Mouse (Mus musculus) stomach, embryonic 15.5 days (tissue): ENCODE measurements at regions not wholly inside any gene's neighbourhood (a gene's known extent, or its start where the extent isn't known, plus 50 kb on each side); places are given as distances from the start of the nearest gene placed in this dataset.

Experiments used
- ATAC-seq: fragments of 200-750 bp; cut with Nextera tagmentation; 2 replicates; pipeline ENCODE4 v1.8.0; 2017; ENCODE audit warnings: low read depth, moderate number of reproducible peaks, moderate TSS enrichment; ENCODE audit not compliant: insufficient read depth, low FRiP score
- H3K27ac ChIP-seq: fragments of 300-500 bp; sonication (generic); 2 replicates; pipeline ENCODE4 v1.5.1; 2015; ENCODE audit warnings: mild to moderate bottlenecking, inconsistent platforms
- H3K27me3 ChIP-seq: fragments of 300-500 bp; sonication (generic); replicated peaks from 2 replicates; pipeline ENCODE4 v1.6.1; 2015; ENCODE audit warnings: inconsistent platforms
- H3K36me3 ChIP-seq: fragments of 300-500 bp; sonication (generic); 2 replicates; pipeline ENCODE4 v1.6.1; 2015; ENCODE audit warnings: inconsistent platforms
- H3K4me1 ChIP-seq: fragments of 300-500 bp; sonication (generic); 2 replicates; pipeline ENCODE4 v1.6.1; 2015; ENCODE audit warnings: inconsistent platforms
- H3K4me2 ChIP-seq: fragments of 300-500 bp; sonication (generic); 2 replicates; pipeline ENCODE4 v1.6.1; 2015; ENCODE audit warnings: mild to moderate bottlenecking, inconsistent platforms
- H3K4me3 ChIP-seq: fragments of 300-500 bp; sonication (generic); replicated peaks from 2 replicates; pipeline ENCODE4 v1.5.1; 2015; ENCODE audit warnings: inconsistent platforms
- H3K9ac ChIP-seq: fragments of 300-500 bp; sonication (generic); 2 replicates; pipeline ENCODE4 v1.6.1; 2015; ENCODE audit warnings: inconsistent platforms
- H3K9me3 ChIP-seq: fragments of 300-500 bp; sonication (generic); 2 replicates; pipeline ENCODE4 v1.6.1; 2016; ENCODE audit warnings: inconsistent platforms
- WGBS: fragments of 180-500 bp; shearing (Covaris S2); methylation state at CpG from one replicate; pipeline ENCODE4 v1.1.7; 2015; 5-methylcytosine and 5-hydroxymethylcytosine counted together

- 82% methylated on average over 11 of the region's 11 CpGs for WGBS
- Histone ChIP-seq H3K9me3 (no peaks in the 10 kb centered on the region), H3K36me3 (no peaks in the 10 kb centered on the region), H3K4me3 (no peak overlapping the region), H3K4me2 (no peak overlapping the region), H3K27ac (no peak overlapping the region), H3K4me1 (no peaks in the 10 kb centered on the region), H3K27me3 (no peaks in the 10 kb centered on the region), H3K9ac (no peak overlapping the region)
- ATAC-seq, result no peak
Observed at GRCm38 (mm10) chr1:190639846-190640245, 271.7 kb downstream of the Rps6kc1 start.

- ATAC-seq, result no peak
- Histone ChIP-seq H3K27me3 (no peaks in the 10 kb centered on the region), H3K9ac (no peak overlapping the region), H3K4me2 (no peak overlapping the region), H3K36me3 (no peaks in the 10 kb centered on the region), H3K4me3 (no peak overlapping the region), H3K9me3 (no peaks in the 10 kb centered on the region), H3K4me1 (no peaks in the 10 kb centered on the region), H3K27ac (no peak overlapping the region)
- 72% methylated on average over 2 of the region's 2 CpGs for WGBS
Observed at GRCm38 (mm10) chr1:190634935-190635334, 276.6 kb downstream of the Rps6kc1 start.

GRCm38 (mm10) chr1:190631641-190632040 lies 279.9 kb downstream of the Rps6kc1 start:
- Histone ChIP-seq H3K36me3 (no peaks in the 10 kb centered on the region), H3K4me1 (no peaks in the 10 kb centered on the region)
- WGBS, result 58% methylated on average over 2 of the region's 2 CpGs

GRCm38 (mm10) chr1:190630193-190630592 lies 281.4 kb downstream of the Rps6kc1 start:
- H3K4me2 ChIP-seq, result no peak overlapping the region
- no peaks in the 10 kb centered on the region for H3K27me3 ChIP-seq
- no peak for ATAC-seq
- H3K4me3 ChIP-seq, result no peak overlapping the region
- H3K9me3 ChIP-seq, result no peaks in the 10 kb centered on the region
- no peaks in the 10 kb centered on the region for H3K36me3 ChIP-seq
- H3K9ac ChIP-seq, result no peak overlapping the region
- no peak overlapping the region for H3K27ac ChIP-seq
- 84% methylated on average over 5 of the region's 5 CpGs for WGBS
- no peaks in the 10 kb centered on the region for H3K4me1 ChIP-seq

More at GRCm38 (mm10) chr1:190631641-190632040, 279.9 kb downstream of the Rps6kc1 start:
- no peak overlapping the region for H3K4me2 ChIP-seq
- H3K27me3 ChIP-seq, result no peaks in the 10 kb centered on the region
- H3K9ac ChIP-seq, result no peak overlapping the region
- no peak for ATAC-seq
- no peak overlapping the region for H3K4me3 ChIP-seq
- no peaks in the 10 kb centered on the region for H3K9me3 ChIP-seq
- no peak overlapping the region for H3K27ac ChIP-seq

- ATAC-seq, result no peak
- WGBS, result 93% methylated on average over 8 of the region's 8 CpGs
Observed at GRCm38 (mm10) chr1:190623916-190624315, 287.7 kb downstream of the Rps6kc1 start.

GRCm38 (mm10) chr1:190600425-190600824 lies 311.1 kb downstream of the Rps6kc1 start:
- ATAC-seq, result no peak
- H3K36me3 ChIP-seq, result no peaks in the 10 kb centered on the region
- H3K4me1 ChIP-seq, result no peaks in the 10 kb centered on the region
- H3K27me3 ChIP-seq, result no peaks in the 10 kb centered on the region
- WGBS, result 56% methylated on average over 3 of the region's 3 CpGs
- H3K4me2 ChIP-seq, result no peak overlapping the region
- no peak overlapping the region for H3K4me3 ChIP-seq
- no peaks in the 10 kb centered on the region for H3K9me3 ChIP-seq
- H3K9ac ChIP-seq, result no peak overlapping the region
- H3K27ac ChIP-seq, result no peak overlapping the region

More at GRCm38 (mm10) chr1:190623916-190624315, 287.7 kb downstream of the Rps6kc1 start:
- Histone ChIP-seq H3K4me1 (no peaks in the 10 kb centered on the region), H3K27ac (no peak overlapping the region), H3K9me3 (no peaks in the 10 kb centered on the region), H3K36me3 (no peaks in the 10 kb centered on the region), H3K4me2 (no peak overlapping the region), H3K27me3 (no peaks in the 10 kb centered on the region), H3K9ac (no peak overlapping the region), H3K4me3 (no peak overlapping the region)

GRCm38 (mm10) chr1:190599622-190600021 lies 311.9 kb downstream of the Rps6kc1 start:
- no peak overlapping the region for H3K4me2 ChIP-seq
- H3K27me3 ChIP-seq, result no peaks in the 10 kb centered on the region
- 84% methylated on average over 11 of the region's 11 CpGs for WGBS
- no peaks in the 10 kb centered on the region for H3K4me1 ChIP-seq
- H3K27ac ChIP-seq, result no peak overlapping the region
- H3K36me3 ChIP-seq, result no peaks in the 10 kb centered on the region
- ATAC-seq, result no peak
- no peak overlapping the region for H3K4me3 ChIP-seq
- H3K9ac ChIP-seq, result no peak overlapping the region
- H3K9me3 ChIP-seq, result no peaks in the 10 kb centered on the region

GRCm38 (mm10) chr1:190596209-190596608 lies 315.4 kb downstream of the Rps6kc1 start:
- H3K36me3 ChIP-seq, result no peaks in the 10 kb centered on the region
- H3K4me1 ChIP-seq, result no peaks in the 10 kb centered on the region
- no peak overlapping the region for H3K27ac ChIP-seq
- no peaks in the 10 kb centered on the region for H3K9me3 ChIP-seq
- no peak overlapping the region for H3K9ac ChIP-seq
- no peak overlapping the region for H3K4me3 ChIP-seq
- H3K4me2 ChIP-seq, result no peak overlapping the region
- WGBS, result 72% methylated on average over 2 of the region's 2 CpGs
- H3K27me3 ChIP-seq, result no peaks in the 10 kb centered on the region
- ATAC-seq, result no peak

GRCm38 (mm10) chr1:190591621-190592020 lies 319.9 kb downstream of the Rps6kc1 start:
- ATAC-seq, result no peak
- WGBS, result 92% methylated on average over 7 of the region's 7 CpGs
- H3K36me3 ChIP-seq, result no peaks in the 10 kb centered on the region
- no peaks in the 10 kb centered on the region for H3K4me1 ChIP-seq
- H3K4me3 ChIP-seq, result no peak overlapping the region
- no peaks in the 10 kb centered on the region for H3K27me3 ChIP-seq
- no peaks in the 10 kb centered on the region for H3K9me3 ChIP-seq
- H3K9ac ChIP-seq, result no peak overlapping the region
- H3K27ac ChIP-seq, result no peak overlapping the region
- H3K4me2 ChIP-seq, result no peak overlapping the region

- H3K9ac ChIP-seq, result no peak overlapping the region
- WGBS, result 25% methylated on average over 2 of the region's 2 CpGs
- ATAC-seq, result no peak
- no peaks in the 10 kb centered on the region for H3K9me3 ChIP-seq
- no peak overlapping the region for H3K27ac ChIP-seq
- no peaks in the 10 kb centered on the region for H3K36me3 ChIP-seq
- no peaks in the 10 kb centered on the region for H3K27me3 ChIP-seq
- H3K4me3 ChIP-seq, result no peak overlapping the region
- no peaks in the 10 kb centered on the region for H3K4me1 ChIP-seq
- no peak overlapping the region for H3K4me2 ChIP-seq
Observed at GRCm38 (mm10) chr1:190589586-190589985, 322.0 kb downstream of the Rps6kc1 start.

GRCm38 (mm10) chr1:190583272-190583671 lies 328.3 kb downstream of the Rps6kc1 start:
- Histone ChIP-seq H3K4me2 (no peak overlapping the region), H3K4me3 (no peak overlapping the region), H3K9ac (no peak overlapping the region), H3K9me3 (no peaks in the 10 kb centered on the region), H3K27me3 (no peaks in the 10 kb centered on the region), H3K36me3 (no peaks in the 10 kb centered on the region), H3K4me1 (no peaks in the 10 kb centered on the region), H3K27ac (no peak overlapping the region)
- 76% methylated on average over 6 of the region's 6 CpGs for WGBS
- no peak for ATAC-seq

- WGBS, result 94% methylated on average over 1 of the region's 1 CpGs
- Histone ChIP-seq H3K27ac (no peak overlapping the region), H3K9me3 (no peaks in the 10 kb centered on the region), H3K27me3 (no peaks in the 10 kb centered on the region), H3K36me3 (no peaks in the 10 kb centered on the region), H3K4me1 (no peaks in the 10 kb centered on the region), H3K4me3 (no peak overlapping the region), H3K4me2 (no peak overlapping the region), H3K9ac (no peak overlapping the region)
- ATAC-seq, result no peak
Observed at GRCm38 (mm10) chr1:190580653-190581052, 330.9 kb downstream of the Rps6kc1 start.

GRCm38 (mm10) chr1:190570981-190571380 lies 340.6 kb downstream of the Rps6kc1 start:
- ATAC-seq, result no peak
- H3K4me1 ChIP-seq, result no peaks in the 10 kb centered on the region
- no peak overlapping the region for H3K4me2 ChIP-seq
- H3K4me3 ChIP-seq, result no peak overlapping the region
- 35% methylated on average over 4 of the region's 4 CpGs for WGBS
- no peaks in the 10 kb centered on the region for H3K9me3 ChIP-seq
- no peak overlapping the region for H3K27ac ChIP-seq
- H3K9ac ChIP-seq, result no peak overlapping the region
- no peaks in the 10 kb centered on the region for H3K27me3 ChIP-seq
- H3K36me3 ChIP-seq, result no peaks in the 10 kb centered on the region
